Mouse (Mus musculus) CH12.LX (cell line): Measurements from ENCODE around the gene Hhex.

Experiments used
- CTCF ChIP-seq, 2 experiments: IDR thresholded peaks in 1 of 2; conservative IDR thresholded peaks in 1 of 2; 2 replicates each; pipeline ENCODE4 v1.5.1; 2011 to 2012; ENCODE audit warnings: low read depth in 2 of 2, low read length in 2 of 2, improper control_type of control experiment in 1 of 2, inconsistent platforms in 1 of 2, mild to moderate bottlenecking in 1 of 2, moderate library complexity in 1 of 2
- GABPA ChIP-seq: IDR thresholded peaks from 2 replicates; pipeline ENCODE4 v1.6.1; 2012; ENCODE audit warnings: low read depth, low read length, improper control_type of control experiment, inconsistent platforms; ENCODE audit not compliant: insufficient replicate concordance
- KAT2A ChIP-seq: IDR thresholded peaks from 2 replicates; pipeline ENCODE4 v1.6.1; 2012; ENCODE audit warnings: low read length, improper control_type of control experiment, inconsistent platforms; ENCODE audit not compliant: insufficient replicate concordance
- MAFK ChIP-seq: IDR thresholded peaks from 2 replicates; pipeline ENCODE4 v1.6.1; 2011; ENCODE audit warnings: low read length, improper control_type of control experiment; ENCODE audit not compliant: insufficient replicate concordance
- POLR2A ChIP-seq: IDR thresholded peaks from 2 replicates; pipeline ENCODE4 v1.6.1; 2011; ENCODE audit warnings: low read depth, mild to moderate bottlenecking, improper control_type of control experiment, low read length
- RCOR1 ChIP-seq: conservative IDR thresholded peaks from 2 replicates; pipeline ENCODE4 v1.6.1; 2012; ENCODE audit warnings: low read depth, mild to moderate bottlenecking, inconsistent platforms, low read length, improper control_type of control experiment

- TF ChIP-seq CTCF (conservative IDR thresholded peaks at IDR 0.05 in 1 of 2, IDR thresholded peaks at IDR 0.05 in 1 of 2; ENCODE audit: low read depth in 2 of 2, low read length in 2 of 2), result no peak
- no peak for TF ChIP-seq KAT2A
- TF ChIP-seq MAFK, result no peak
- TF ChIP-seq POLR2A, result no peak
- no peak for TF ChIP-seq GABPA
- no peak for TF ChIP-seq RCOR1
These were observed 37.1 kb downstream of the Hhex start for GRCm38 (mm10) chr19:37471680-37472079.
